Mouse (Mus musculus): ENCODE measurements around the gene Ampd3. TPM values are rescaled to one million over a fixed set of nuclear protein-coding genes. Genes with fewer than 3 reads are reported as not detected.

Ampd3 gene
- polyA plus RNA-seq, 1 experiment from 2014 or later = 4.9 TPM

- DNase-seq (ENCODE audit: low spot score) = no peak
- no peak overlapping the region for H3K4me3 ChIP-seq
- no peaks in the 10 kb centered on the region for H3K27me3 ChIP-seq (ENCODE audit: insufficient read depth, poor library complexity, severe bottlenecking)
- H3K9me3 ChIP-seq = no peaks in the 10 kb centered on the region
- WGBS = 79% methylated on average over 18 of the region's 18 CpGs
- no peak overlapping the region for H3K27ac ChIP-seq
- peaks cover 13% of the 10 kb centered on the region; the same call in 1 of the 2 replicates for H3K4me1 ChIP-seq
- H3K36me3 ChIP-seq = peaks cover 12% of the 10 kb centered on the region
These were observed 41.9 kb downstream of the Ampd3 start for GRCm38 (mm10) chr7:110809585-110810557.

GRCm38 (mm10) chr7:110810995-110811394 is 43.0 kb downstream of the Ampd3 start:
- H3K9me3 ChIP-seq = no peaks in the 10 kb centered on the region
- H3K4me1 ChIP-seq = peaks cover 9% of the 10 kb centered on the region; the same call in 1 of the 2 replicates
- no peak for DNase-seq (ENCODE audit: low spot score)
- no peak overlapping the region for H3K4me3 ChIP-seq
- H3K27ac ChIP-seq = no peak overlapping the region
- H3K27me3 ChIP-seq (ENCODE audit: insufficient read depth, poor library complexity, severe bottlenecking) = no peaks in the 10 kb centered on the region
- 84% methylated on average over 8 of the region's 8 CpGs for WGBS
- peaks cover 12% of the 10 kb centered on the region for H3K36me3 ChIP-seq

- peaks cover 12% of the 10 kb centered on the region for H3K36me3 ChIP-seq
- H3K4me3 ChIP-seq = no peak overlapping the region
- H3K4me1 ChIP-seq = peaks cover 9% of the 10 kb centered on the region; the same call in 1 of the 2 replicates
- no peaks in the 10 kb centered on the region for H3K27me3 ChIP-seq (ENCODE audit: insufficient read depth, poor library complexity, severe bottlenecking)
- WGBS = 75% methylated on average over 5 of the region's 5 CpGs
- H3K9me3 ChIP-seq = no peaks in the 10 kb centered on the region
- no peak overlapping the region for H3K27ac ChIP-seq
- no peak for DNase-seq (ENCODE audit: low spot score)
These were observed 43.5 kb downstream of the Ampd3 start for GRCm38 (mm10) chr7:110811529-110811928.

GRCm38 (mm10) chr7:110813983-110814382 is 46.0 kb downstream of the Ampd3 start:
- 55% methylated on average over 1 of the region's 1 CpGs for WGBS
- H3K27ac ChIP-seq = no peak overlapping the region
- peaks cover 12% of the 10 kb centered on the region for H3K36me3 ChIP-seq
- no peaks in the 10 kb centered on the region for H3K9me3 ChIP-seq
- no peaks in the 10 kb centered on the region for H3K27me3 ChIP-seq (ENCODE audit: insufficient read depth, poor library complexity, severe bottlenecking)
- no peak overlapping the region for H3K4me3 ChIP-seq
- no peak for DNase-seq (ENCODE audit: low spot score)
- H3K4me1 ChIP-seq = peaks cover 18% of the 10 kb centered on the region

GRCm38 (mm10) chr7:110816037-110816436 is 48.0 kb downstream of the Ampd3 start:
- Histone ChIP-seq H3K4me1 (peaks cover 28% of the 10 kb centered on the region), H3K27ac (no peak overlapping the region), H3K36me3 (peaks cover 12% of the 10 kb centered on the region), H3K4me3 (no peak overlapping the region), H3K9me3 (no peaks in the 10 kb centered on the region), H3K27me3 (ENCODE audit: insufficient read depth, poor library complexity, severe bottlenecking) (no peaks in the 10 kb centered on the region)
- WGBS = 69% methylated on average over 5 of the region's 5 CpGs
- no peak for DNase-seq (ENCODE audit: low spot score)

GRCm38 (mm10) chr7:110818206-110818605 is 50.2 kb downstream of the Ampd3 start:
- 63% methylated on average over 6 of the region's 6 CpGs for WGBS
- peaks cover 43% of the 10 kb centered on the region for H3K4me1 ChIP-seq
- DNase-seq (ENCODE audit: low spot score) = no peak

GRCm38 (mm10) chr7:110818787-110819350 is 50.9 kb downstream of the Ampd3 start:
- Histone ChIP-seq H3K27ac (peak overlapping the region; percentile 72), H3K4me1 (peaks cover 48% of the 10 kb centered on the region), H3K9me3 (no peaks in the 10 kb centered on the region), H3K4me3 (no peak overlapping the region), H3K36me3 (peaks cover 16% of the 10 kb centered on the region; the same call in 1 of the 2 replicates), H3K27me3 (ENCODE audit: insufficient read depth, poor library complexity, severe bottlenecking) (no peaks in the 10 kb centered on the region)
- no peak for DNase-seq (ENCODE audit: low spot score)
- WGBS = 37% methylated on average over 11 of the region's 11 CpGs

More at GRCm38 (mm10) chr7:110818206-110818605, 50.2 kb downstream of the Ampd3 start:
- Histone ChIP-seq H3K27ac (peak overlapping the region; percentile 72), H3K4me3 (no peak overlapping the region), H3K27me3 (ENCODE audit: insufficient read depth, poor library complexity, severe bottlenecking) (no peaks in the 10 kb centered on the region), H3K36me3 (peaks cover 9% of the 10 kb centered on the region; the same call in 1 of the 2 replicates), H3K9me3 (no peaks in the 10 kb centered on the region)

GRCm38 (mm10) chr7:110821068-110821467 is 53.1 kb downstream of the Ampd3 start:
- DNase-seq (ENCODE audit: low spot score) = no peak
- Histone ChIP-seq H3K36me3 (peaks cover 29% of the 10 kb centered on the region), H3K9me3 (no peaks in the 10 kb centered on the region), H3K27ac (peak overlapping the region; percentile 53; the same call in 1 of the 2 replicates), H3K27me3 (ENCODE audit: insufficient read depth, poor library complexity, severe bottlenecking) (no peaks in the 10 kb centered on the region), H3K4me1 (peaks cover 48% of the 10 kb centered on the region), H3K4me3 (no peak overlapping the region)
- WGBS = 10% methylated on average over 5 of the region's 5 CpGs

GRCm38 (mm10) chr7:110821653-110822052 is 53.6 kb downstream of the Ampd3 start:
- Histone ChIP-seq H3K4me3 (no peak overlapping the region), H3K4me1 (peaks cover 48% of the 10 kb centered on the region), H3K36me3 (peaks cover 29% of the 10 kb centered on the region), H3K27ac (peak overlapping the region; percentile 53; the same call in 1 of the 2 replicates), H3K27me3 (ENCODE audit: insufficient read depth, poor library complexity, severe bottlenecking) (no peaks in the 10 kb centered on the region), H3K9me3 (no peaks in the 10 kb centered on the region)
- 40% methylated on average over 3 of the region's 3 CpGs for WGBS
- no peak for DNase-seq (ENCODE audit: low spot score)

- H3K4me3 ChIP-seq = no peak overlapping the region
- peaks cover 48% of the 10 kb centered on the region for H3K4me1 ChIP-seq
- H3K27ac ChIP-seq = peak overlapping the region; percentile 53; the same call in 1 of the 2 replicates
- no peaks in the 10 kb centered on the region for H3K27me3 ChIP-seq (ENCODE audit: insufficient read depth, poor library complexity, severe bottlenecking)
- DNase-seq (ENCODE audit: low spot score) = no peak
- peaks cover 29% of the 10 kb centered on the region for H3K36me3 ChIP-seq
- 79% methylated on average over 4 of the region's 4 CpGs for WGBS
- H3K9me3 ChIP-seq = no peaks in the 10 kb centered on the region
These were observed 54.0 kb downstream of the Ampd3 start for GRCm38 (mm10) chr7:110822055-110822454.

- no peaks in the 10 kb centered on the region for H3K27me3 ChIP-seq (ENCODE audit: insufficient read depth, poor library complexity, severe bottlenecking)
- H3K4me3 ChIP-seq = no peak overlapping the region
- H3K27ac ChIP-seq = no peak overlapping the region
- peaks cover 37% of the 10 kb centered on the region for H3K36me3 ChIP-seq
- peaks cover 47% of the 10 kb centered on the region for H3K4me1 ChIP-seq
- H3K9me3 ChIP-seq = no peaks in the 10 kb centered on the region
- WGBS = 82% methylated on average over 8 of the region's 8 CpGs
- DNase-seq (ENCODE audit: low spot score) = no peak
These were observed 55.1 kb downstream of the Ampd3 start for GRCm38 (mm10) chr7:110823076-110823475.

GRCm38 (mm10) chr7:110823593-110823992 is 55.6 kb downstream of the Ampd3 start:
- Histone ChIP-seq H3K27ac (no peak overlapping the region), H3K27me3 (ENCODE audit: insufficient read depth, poor library complexity, severe bottlenecking) (no peaks in the 10 kb centered on the region), H3K9me3 (no peaks in the 10 kb centered on the region), H3K4me1 (peaks cover 42% of the 10 kb centered on the region), H3K4me3 (no peak overlapping the region), H3K36me3 (peaks cover 42% of the 10 kb centered on the region)
- no peak for DNase-seq (ENCODE audit: low spot score)
- WGBS = 67% methylated on average over 4 of the region's 4 CpGs
